Mouse (Mus musculus): Measurements from ENCODE around the gene Gne. TPM values are rescaled to one million over a fixed set of nuclear protein-coding genes. Genes with fewer than 3 reads are reported as not detected.

The Gne gene
- total and polyA plus RNA-seq, 2 experiments, result 87.9 to 318 TPM

GRCm38 (mm10) chr4:44112741-44113140 lies 28.8 kb upstream of the Gne start:
- H3K27me3 ChIP-seq (ENCODE audit: control insufficient read depth, insufficient read depth, low read length), result no peaks in the 10 kb centered on the region
- no peak overlapping the region for H3K9ac ChIP-seq (ENCODE audit: low read depth, low read length)
- TF ChIP-seq POLR2A (IDR thresholded peaks at IDR 0.05; ENCODE audit: extremely low read depth, insufficient read depth, low read length) (no peak), CTCF (IDR thresholded peaks at IDR 0.05; ENCODE audit: low read depth, low read length) (peak; percentile 59)
- 17% methylated on average over 4 of the region's 4 CpGs for WGBS
- H3K27ac ChIP-seq (replicated peaks; ENCODE audit: insufficient read depth, low read depth, low read length), result no peak overlapping the region
- peak; percentile 56 for DNase-seq (ENCODE audit: extremely low read depth, low read depth, low spot score)
- no peaks in the 10 kb centered on the region for H3K36me3 ChIP-seq (ENCODE audit: control insufficient read depth, insufficient read depth, low read length)
- H3K4me3 ChIP-seq (ENCODE audit: insufficient read depth, low read depth, low read length), result no peak overlapping the region
- H3K79me2 ChIP-seq (ENCODE audit: control insufficient read depth, insufficient read depth, low read length), result no peaks in the 10 kb centered on the region
- H3K4me1 ChIP-seq (ENCODE audit: control insufficient read depth, insufficient read depth, low read length), result peaks cover 10% of the 10 kb centered on the region

GRCm38 (mm10) chr4:44110771-44111170 lies 26.8 kb upstream of the Gne start:
- WGBS, result 95% methylated on average over 7 of the region's 7 CpGs
- TF ChIP-seq POLR2A (IDR thresholded peaks at IDR 0.05; ENCODE audit: extremely low read depth, insufficient read depth, low read length) (no peak), CTCF (IDR thresholded peaks at IDR 0.05; ENCODE audit: low read depth, low read length) (no peak)
- DNase-seq (ENCODE audit: extremely low read depth, low read depth, low spot score), result no peak
- no peaks in the 10 kb centered on the region for H3K27me3 ChIP-seq (ENCODE audit: control insufficient read depth, insufficient read depth, low read length)
- H3K9ac ChIP-seq (ENCODE audit: low read depth, low read length), result no peak overlapping the region
- no peaks in the 10 kb centered on the region for H3K36me3 ChIP-seq (ENCODE audit: control insufficient read depth, insufficient read depth, low read length)
- H3K27ac ChIP-seq (replicated peaks; ENCODE audit: insufficient read depth, low read depth, low read length), result no peak overlapping the region
- H3K4me3 ChIP-seq (ENCODE audit: insufficient read depth, low read depth, low read length), result no peak overlapping the region
- H3K4me1 ChIP-seq (ENCODE audit: control insufficient read depth, insufficient read depth, low read length), result peaks cover 15% of the 10 kb centered on the region
- no peaks in the 10 kb centered on the region for H3K79me2 ChIP-seq (ENCODE audit: control insufficient read depth, insufficient read depth, low read length)

- Histone ChIP-seq H3K9ac (ENCODE audit: low read depth, low read length) (no peak overlapping the region), H3K36me3 (ENCODE audit: control insufficient read depth, insufficient read depth, low read length) (no peaks in the 10 kb centered on the region), H3K4me1 (ENCODE audit: control insufficient read depth, insufficient read depth, low read length) (peaks cover 25% of the 10 kb centered on the region), H3K4me3 (ENCODE audit: insufficient read depth, low read depth, low read length) (no peak overlapping the region), H3K27ac (replicated peaks; ENCODE audit: insufficient read depth, low read depth, low read length) (no peak overlapping the region), H3K79me2 (ENCODE audit: control insufficient read depth, insufficient read depth, low read length) (no peaks in the 10 kb centered on the region), H3K27me3 (ENCODE audit: control insufficient read depth, insufficient read depth, low read length) (no peaks in the 10 kb centered on the region)
- TF ChIP-seq CTCF (IDR thresholded peaks at IDR 0.05; ENCODE audit: low read depth, low read length), result no peak
- TF ChIP-seq POLR2A (IDR thresholded peaks at IDR 0.05; ENCODE audit: extremely low read depth, insufficient read depth, low read length), result no peak
- WGBS, result 97% methylated on average over 6 of the region's 6 CpGs
- DNase-seq (ENCODE audit: extremely low read depth, low read depth, low spot score), result no peak
These were observed 24.3 kb upstream of the Gne start for GRCm38 (mm10) chr4:44108297-44108696.

GRCm38 (mm10) chr4:44107339-44107738 lies 23.4 kb upstream of the Gne start:
- H3K9ac ChIP-seq (ENCODE audit: low read depth, low read length), result no peak overlapping the region
- H3K4me1 ChIP-seq (ENCODE audit: control insufficient read depth, insufficient read depth, low read length), result peaks cover 21% of the 10 kb centered on the region
- no peak for DNase-seq (ENCODE audit: extremely low read depth, low read depth, low spot score)
- 60% methylated on average over 6 of the region's 6 CpGs for WGBS
- no peak overlapping the region for H3K27ac ChIP-seq (replicated peaks; ENCODE audit: insufficient read depth, low read depth, low read length)
- no peaks in the 10 kb centered on the region for H3K79me2 ChIP-seq (ENCODE audit: control insufficient read depth, insufficient read depth, low read length)
- no peak for TF ChIP-seq POLR2A (IDR thresholded peaks at IDR 0.05; ENCODE audit: extremely low read depth, insufficient read depth, low read length)
- TF ChIP-seq CTCF (IDR thresholded peaks at IDR 0.05; ENCODE audit: low read depth, low read length), result no peak
- no peak overlapping the region for H3K4me3 ChIP-seq (ENCODE audit: insufficient read depth, low read depth, low read length)
- no peaks in the 10 kb centered on the region for H3K36me3 ChIP-seq (ENCODE audit: control insufficient read depth, insufficient read depth, low read length)
- no peaks in the 10 kb centered on the region for H3K27me3 ChIP-seq (ENCODE audit: control insufficient read depth, insufficient read depth, low read length)

GRCm38 (mm10) chr4:44106297-44106821 lies 22.4 kb upstream of the Gne start:
- Histone ChIP-seq H3K36me3 (ENCODE audit: control insufficient read depth, insufficient read depth, low read length) (no peaks in the 10 kb centered on the region), H3K4me1 (ENCODE audit: control insufficient read depth, insufficient read depth, low read length) (peaks cover 21% of the 10 kb centered on the region), H3K9ac (ENCODE audit: low read depth, low read length) (no peak overlapping the region), H3K4me3 (ENCODE audit: insufficient read depth, low read depth, low read length) (peak overlapping the region; percentile 28; the same call in 1 of the 2 replicates), H3K27ac (replicated peaks; ENCODE audit: insufficient read depth, low read depth, low read length) (no peak overlapping the region), H3K79me2 (ENCODE audit: control insufficient read depth, insufficient read depth, low read length) (no peaks in the 10 kb centered on the region), H3K27me3 (ENCODE audit: control insufficient read depth, insufficient read depth, low read length) (no peaks in the 10 kb centered on the region)
- WGBS, result 15% methylated on average over 18 of the region's 18 CpGs
- peak; percentile 53 for DNase-seq (ENCODE audit: extremely low read depth, low read depth, low spot score)
- TF ChIP-seq CTCF (IDR thresholded peaks at IDR 0.05; ENCODE audit: low read depth, low read length) (no peak), POLR2A (IDR thresholded peaks at IDR 0.05; ENCODE audit: extremely low read depth, insufficient read depth, low read length) (no peak)

- 15% methylated on average over 8 of the region's 8 CpGs for WGBS
- H3K27me3 ChIP-seq (ENCODE audit: control insufficient read depth, insufficient read depth, low read length), result no peaks in the 10 kb centered on the region
- peak; percentile 89 for DNase-seq (ENCODE audit: extremely low read depth, low read depth, low spot score)
These were observed 20.4 kb upstream of the Gne start for GRCm38 (mm10) chr4:44104195-44104917.

More at GRCm38 (mm10) chr4:44104195-44104917, 20.4 kb upstream of the Gne start:
- Histone ChIP-seq H3K79me2 (ENCODE audit: control insufficient read depth, insufficient read depth, low read length) (no peaks in the 10 kb centered on the region), H3K4me3 (ENCODE audit: insufficient read depth, low read depth, low read length) (no peak overlapping the region), H3K4me1 (ENCODE audit: control insufficient read depth, insufficient read depth, low read length) (peaks cover 21% of the 10 kb centered on the region), H3K9ac (ENCODE audit: low read depth, low read length) (peak overlapping the region; percentile 20), H3K27ac (replicated peaks; ENCODE audit: insufficient read depth, low read depth, low read length) (peak overlapping the region; percentile 79), H3K36me3 (ENCODE audit: control insufficient read depth, insufficient read depth, low read length) (no peaks in the 10 kb centered on the region)
- no peak for TF ChIP-seq CTCF (IDR thresholded peaks at IDR 0.05; ENCODE audit: low read depth, low read length)
- no peak for TF ChIP-seq POLR2A (IDR thresholded peaks at IDR 0.05; ENCODE audit: extremely low read depth, insufficient read depth, low read length)

Measured in liver, adult 2 months (tissue).